ENCODE assay signal across 7 mouse cellular contexts in the genomic region with DNA sequence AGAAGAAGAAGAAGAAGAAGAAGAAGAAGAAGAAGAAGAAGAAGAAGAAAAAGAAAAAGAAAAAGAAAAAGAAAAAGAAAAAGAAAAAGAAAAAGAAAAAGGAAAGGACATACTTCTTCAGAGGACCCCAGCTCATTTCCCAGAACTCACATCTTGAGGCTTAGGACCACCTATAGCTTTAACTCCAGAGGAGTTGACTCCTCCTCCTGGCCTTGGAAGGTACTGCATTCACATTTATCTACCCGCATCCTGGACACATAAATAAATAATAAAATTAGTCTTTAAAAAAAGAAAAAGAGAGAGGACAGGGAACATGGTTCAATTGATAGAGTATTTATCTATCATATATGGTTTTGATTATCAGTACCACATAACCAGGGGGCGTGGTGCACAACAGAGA. TPM values are rescaled to one million over a fixed set of nuclear protein-coding genes. Genes with fewer than 3 reads are reported as not detected.
A peak's percentile ranks its signal among the peaks of the same experiment; 100 is the strongest.
DNase-seq lines count a peak whose midpoint lies in the region; ATAC-seq and TF ChIP-seq lines count a peak whose summit lies in the region.
"Not testable (repeated sequence)": the region's sequence is repeated elsewhere in the genome, so short reads cannot be mapped to it uniquely, and the experiment has no call there.

No protein-coding gene starts in this region.

- peak; percentile 35 for DNase-seq in CH12.LX (ENCODE audit: extremely low read depth)
- DNase-seq in brain, adult 2 months (ENCODE audit: low read depth, low spot score): peak; percentile 42
- DNase-seq in embryonic facial prominence, embryonic 10.5 days (ENCODE audit: low spot score): peak; percentile 47
- DNase-seq in heart, postnatal 4 days: peak; percentile 28
- DNase-seq in kidney, postnatal 10 days: peak; percentile 28
- peak; percentile 42 for DNase-seq in lung, postnatal 0 days (ENCODE audit: low spot score)
- DNase-seq in retina, embryonic 14.5 days (ENCODE audit: low spot score): peak; percentile 74

- TF ChIP-seq EP300 in CH12.LX (IDR thresholded peaks at IDR 0.05; ENCODE audit: low read length); lung, postnatal 0 days (IDR thresholded peaks at IDR 0.05): not testable (repeated sequence)

- not testable (repeated sequence) for H3K4me3 ChIP-seq in CH12.LX (replicated peaks in 1 of 3; ENCODE audit: low read depth in 2 of 3, low read length in 2 of 3, poor library complexity in 1 of 3); embryonic facial prominence, embryonic 10.5 days; lung, postnatal 0 days (ENCODE audit: low read depth, low read length)

- in situ Hi-C loops in CH12.LX (cut with MboI; ENCODE audit: low pct_ligation_motif_present, low pct_unique_long_range_greater_than_20kb, low sequenced_read_pairs): not testable (repeated sequence)

- H3K79me2 ChIP-seq in CH12.LX (replicated peaks; ENCODE audit: control insufficient read depth, extremely low read depth, insufficient read depth, poor library complexity, severe bottlenecking): not testable (repeated sequence)

- H3K4me2 ChIP-seq in CH12.LX (ENCODE audit: insufficient read depth, low read depth, poor library complexity, severe bottlenecking); lung, postnatal 0 days (replicated peaks; ENCODE audit: low read depth, low read length): not testable (repeated sequence)

- not testable (repeated sequence) for TF ChIP-seq POLR2A in CH12.LX (IDR thresholded peaks at IDR 0.05; ENCODE audit: low read depth, low read length)

- H3K4me1 ChIP-seq in CH12.LX (ENCODE audit: control insufficient read depth in 1 of 2, insufficient read depth in 2 of 2); embryonic facial prominence, embryonic 10.5 days; lung, postnatal 0 days (ENCODE audit: insufficient read depth, low read depth, low read length): not testable (repeated sequence)

- H3K9ac ChIP-seq in CH12.LX (ENCODE audit: insufficient read depth, low read depth); lung, postnatal 0 days (replicated peaks; ENCODE audit: low read depth): not testable (repeated sequence)

- not testable (repeated sequence) for H3K27ac ChIP-seq in CH12.LX (ENCODE audit: insufficient read depth, low read depth); embryonic facial prominence, embryonic 10.5 days (replicated peaks); lung, postnatal 0 days (ENCODE audit: low read length)

- TF ChIP-seq RAD21 in CH12.LX (IDR thresholded peaks at IDR 0.05; ENCODE audit: low read depth, low read length): peak; percentile 35

- dilution Hi-C loops in CH12.LX (cut with MboI; ENCODE audit: extremely low pct_ligation_motif_present, extremely low pct_unique_long_range_greater_than_20kb, low sequenced_read_pairs): not testable (repeated sequence)

- H3K36me3 ChIP-seq in CH12.LX (replicated peaks in 1 of 2; ENCODE audit: control insufficient read depth in 1 of 2, insufficient read depth in 1 of 2, low read length in 1 of 2); embryonic facial prominence, embryonic 10.5 days (replicated peaks); lung, postnatal 0 days (ENCODE audit: insufficient read depth, low read length): not testable (repeated sequence)

- WGBS in embryonic facial prominence, embryonic 10.5 days: 43% methylated on average over 2 of the region's 2 CpGs
- WGBS in lung, postnatal 0 days: 43% methylated on average over 2 of the region's 2 CpGs

- not testable (repeated sequence) for H3K27me3 ChIP-seq in CH12.LX (replicated peaks); embryonic facial prominence, embryonic 10.5 days (replicated peaks; ENCODE audit: low read depth, poor library complexity, severe bottlenecking); lung, postnatal 0 days (replicated peaks; ENCODE audit: insufficient read depth, low read length)

- not testable (repeated sequence) for ATAC-seq in lung, postnatal 0 days

- peak; percentile 19 to 59; a peak in 2 of 4 replicates for TF ChIP-seq CTCF in CH12.LX (conservative IDR thresholded peaks at IDR 0.05 in 1 of 2, IDR thresholded peaks at IDR 0.05 in 1 of 2; ENCODE audit: low read depth in 2 of 2, low read length in 2 of 2)
- peak; percentile 63 for TF ChIP-seq CTCF in lung, postnatal 0 days (IDR thresholded peaks at IDR 0.05)

- not testable (repeated sequence) for H3K9me3 ChIP-seq in CH12.LX (replicated peaks; ENCODE audit: low read length); embryonic facial prominence, embryonic 10.5 days; lung, postnatal 0 days (ENCODE audit: low read length)

TF ChIP-seq in CH12.LX, 34 proteins besides CTCF, POLR2A, EP300 and RAD21:
- peak; percentile 41 for TF ChIP-seq SMC3 (IDR thresholded peaks at IDR 0.05; ENCODE audit: low read depth, low read length)

RNA-seq across cellular contexts. Expression of a gene that starts 36.2 kb away (rescaled TPM):
- total RNA-seq in CH12.LX (2012; rRNA removed) (22.8 and 29.0 TPM in 2 replicates), CH12.LX (2014; rRNA removed) (44.6 and 51.3 TPM in 2 replicates)
- polyA plus RNA-seq in CH12.LX (2012; ENCODE audit: insufficient read length, low read depth): 42.3 and 43.9 TPM in 2 replicates
- 16.1 and 17.8 TPM in 2 replicates for polyA plus RNA-seq in embryonic facial prominence, embryonic 10.5 days (2016; fragmentation: Nextera tagmentation; extraction: Ambion mirVana)
- total RNA-seq in heart, postnatal 4 days (2021): 10 to 100 TPM; 44.6 to 50.3 TPM
- 8.0 and 8.7 TPM in 2 replicates for polyA plus RNA-seq in lung, postnatal 0 days (2015; fragmentation: Nextera tagmentation; extraction: Ambion mirVana)
